Mouse (Mus musculus) macrophage (primary cell): ENCODE data around the gene Dennd5b. TPM values are rescaled to one million over a fixed set of nuclear protein-coding genes. Genes with fewer than 3 reads are reported as not detected.

Experiments
- H3K27ac ChIP-seq: fragments of 350-480 bp; formaldehyde crosslinking; 2 replicates; pipeline ENCODE4 v1.9.0; 2021
- H3K36me3 ChIP-seq: fragments of 350-480 bp; formaldehyde crosslinking; 2 replicates; pipeline ENCODE4 v1.9.0; 2021; ENCODE audit errors: inconsistent target
- H3K4me3 ChIP-seq: fragments of 350-480 bp; formaldehyde crosslinking; 2 replicates; pipeline ENCODE4 v1.9.0; 2021; ENCODE audit errors: inconsistent target
- H3K79me2 ChIP-seq: fragments of 350-480 bp; formaldehyde crosslinking; 2 replicates; pipeline ENCODE4 v1.9.0; 2021; ENCODE audit errors: inconsistent target
- WGBS: methylation state at CpG from one replicate; pipeline ENCODE4 v1.1.7; 2026; ENCODE audit warnings: inconsistent platforms; ENCODE audit not compliant: missing documents; 5-methylcytosine and 5-hydroxymethylcytosine counted together
- polyA plus RNA-seq: library from polyadenylated mRNA; stranded (reverse); fragments of 250-400 nt; gene quantifications from 3 replicates; pipeline ENCODE4 v1.2.4, GENCODE M21; 2018; ENCODE audit warnings: inconsistent platforms

The Dennd5b gene
- polyA plus RNA-seq, 1 experiment from 2014 or later = 0.20 TPM

GRCm38 (mm10) chr6:149092406-149092805 is 9.1 kb downstream of the Dennd5b start:
- Histone ChIP-seq H3K27ac (no peak overlapping the region), H3K79me2 (no peaks in the 10 kb centered on the region), H3K4me3 (no peak overlapping the region), H3K36me3 (no peaks in the 10 kb centered on the region)
- 91% methylated on average over 6 of the region's 6 CpGs for WGBS

- no peak overlapping the region for H3K4me3 ChIP-seq
- H3K27ac ChIP-seq = no peak overlapping the region
- no CpG with 5 or more reads among the region's 1 CpGs for WGBS
- H3K79me2 ChIP-seq = no peaks in the 10 kb centered on the region
- no peaks in the 10 kb centered on the region for H3K36me3 ChIP-seq
Observed at GRCm38 (mm10) chr6:149077136-149077808, 24.2 kb downstream of the Dennd5b start.

- no peak overlapping the region for H3K27ac ChIP-seq
- no peak overlapping the region for H3K4me3 ChIP-seq
- H3K79me2 ChIP-seq = no peaks in the 10 kb centered on the region
- H3K36me3 ChIP-seq = no peaks in the 10 kb centered on the region
- WGBS = 95% methylated on average over 4 of the region's 4 CpGs
Observed at GRCm38 (mm10) chr6:149073854-149074253, 27.6 kb downstream of the Dennd5b start.

GRCm38 (mm10) chr6:149072873-149073272 is 28.6 kb downstream of the Dennd5b start:
- Histone ChIP-seq H3K27ac (no peak overlapping the region), H3K4me3 (no peak overlapping the region), H3K36me3 (no peaks in the 10 kb centered on the region), H3K79me2 (no peaks in the 10 kb centered on the region)
- 95% methylated on average over 3 of the region's 3 CpGs for WGBS

- Histone ChIP-seq H3K79me2 (no peaks in the 10 kb centered on the region), H3K27ac (no peak overlapping the region), H3K4me3 (no peak overlapping the region), H3K36me3 (no peaks in the 10 kb centered on the region)
- WGBS = 85% methylated on average over 4 of the region's 4 CpGs
Observed at GRCm38 (mm10) chr6:149070592-149071124, 30.8 kb downstream of the Dennd5b start.

GRCm38 (mm10) chr6:149063382-149063781 is 38.1 kb downstream of the Dennd5b start:
- H3K4me3 ChIP-seq = no peak overlapping the region
- H3K36me3 ChIP-seq = no peaks in the 10 kb centered on the region
- no peaks in the 10 kb centered on the region for H3K79me2 ChIP-seq
- no peak overlapping the region for H3K27ac ChIP-seq

- no peak overlapping the region for H3K27ac ChIP-seq
- H3K4me3 ChIP-seq = no peak overlapping the region
- no peaks in the 10 kb centered on the region for H3K79me2 ChIP-seq
- WGBS = 90% methylated on average over 5 of the region's 5 CpGs
- no peaks in the 10 kb centered on the region for H3K36me3 ChIP-seq
Observed at GRCm38 (mm10) chr6:149060670-149061387, 40.7 kb downstream of the Dennd5b start.

GRCm38 (mm10) chr6:149057947-149058391 is 43.5 kb downstream of the Dennd5b start:
- no peak overlapping the region for H3K27ac ChIP-seq
- 36% methylated on average over 3 of the region's 3 CpGs for WGBS

GRCm38 (mm10) chr6:149054780-149055179 is 46.7 kb downstream of the Dennd5b start:
- no peaks in the 10 kb centered on the region for H3K36me3 ChIP-seq
- no peak overlapping the region for H3K4me3 ChIP-seq
- WGBS = 57% methylated on average over 2 of the region's 2 CpGs
- no peaks in the 10 kb centered on the region for H3K79me2 ChIP-seq
- no peak overlapping the region for H3K27ac ChIP-seq

More at GRCm38 (mm10) chr6:149057947-149058391, 43.5 kb downstream of the Dennd5b start:
- Histone ChIP-seq H3K79me2 (no peaks in the 10 kb centered on the region), H3K36me3 (no peaks in the 10 kb centered on the region), H3K4me3 (no peak overlapping the region)

- no peak overlapping the region for H3K27ac ChIP-seq
- 80% methylated on average over 4 of the region's 4 CpGs for WGBS
- no peak overlapping the region for H3K4me3 ChIP-seq
- no peaks in the 10 kb centered on the region for H3K36me3 ChIP-seq
- H3K79me2 ChIP-seq = no peaks in the 10 kb centered on the region
Observed at GRCm38 (mm10) chr6:149050978-149051723, 50.3 kb downstream of the Dennd5b start.

GRCm38 (mm10) chr6:149040099-149040498 is 61.4 kb downstream of the Dennd5b start:
- no peaks in the 10 kb centered on the region for H3K36me3 ChIP-seq
- H3K4me3 ChIP-seq = no peak overlapping the region; the same call in 1 of the 2 replicates
- no peak overlapping the region for H3K27ac ChIP-seq
- no peaks in the 10 kb centered on the region for H3K79me2 ChIP-seq
- 46% methylated on average over 4 of the region's 4 CpGs for WGBS

GRCm38 (mm10) chr6:149032198-149032597 is 69.3 kb downstream of the Dennd5b start:
- no peaks in the 10 kb centered on the region for H3K79me2 ChIP-seq
- H3K4me3 ChIP-seq = no peak overlapping the region
- no peak overlapping the region for H3K27ac ChIP-seq
- 97% methylated on average over 5 of the region's 5 CpGs for WGBS
- no peaks in the 10 kb centered on the region for H3K36me3 ChIP-seq

- no peak overlapping the region for H3K27ac ChIP-seq
- H3K36me3 ChIP-seq = no peaks in the 10 kb centered on the region
- H3K79me2 ChIP-seq = no peaks in the 10 kb centered on the region
- H3K4me3 ChIP-seq = no peak overlapping the region
Observed at GRCm38 (mm10) chr6:149031377-149031776, 70.1 kb downstream of the Dennd5b start.

- 78% methylated on average over 5 of the region's 5 CpGs for WGBS
- H3K27ac ChIP-seq = no peak overlapping the region
Observed at GRCm38 (mm10) chr6:149018431-149018830, 83.0 kb downstream of the Dennd5b start.

More at GRCm38 (mm10) chr6:149018431-149018830, 83.0 kb downstream of the Dennd5b start:
- Histone ChIP-seq H3K79me2 (no peaks in the 10 kb centered on the region), H3K4me3 (no peak overlapping the region), H3K36me3 (no peaks in the 10 kb centered on the region)
